Mouse (Mus musculus) hindbrain, embryonic 10.5 days (tissue): Measurements from ENCODE around the gene Dnaaf1. TPM values are rescaled to one million over a fixed set of nuclear protein-coding genes. Genes with fewer than 3 reads are reported as not detected.

Source experiments
- DNase-seq: peaks from one replicate; pipeline ENCODE4 v3.0.0-alpha.2; 2017; ENCODE audit warnings: low spot score
- H3K27ac ChIP-seq: fragments of 300-500 bp; sonication (generic); 2 replicates; pipeline ENCODE4 v1.5.1; 2016; ENCODE audit warnings: mild to moderate bottlenecking, moderate library complexity
- H3K27me3 ChIP-seq: fragments of 300-500 bp; sonication (generic); 2 replicates; pipeline ENCODE4 v1.6.1; 2016; ENCODE audit warnings: mild to moderate bottlenecking; ENCODE audit not compliant: poor library complexity, insufficient read depth, severe bottlenecking
- H3K36me3 ChIP-seq: fragments of 300-500 bp; sonication (generic); 2 replicates; pipeline ENCODE4 v1.6.1; 2016; ENCODE audit warnings: mild to moderate bottlenecking, moderate library complexity
- H3K4me1 ChIP-seq: fragments of 300-500 bp; sonication (generic); replicated peaks from 2 replicates; pipeline ENCODE4 v1.6.1; 2016; ENCODE audit warnings: mild to moderate bottlenecking
- H3K4me3 ChIP-seq: fragments of 300-500 bp; sonication (generic); 2 replicates; pipeline ENCODE4 v1.5.1; 2016; ENCODE audit warnings: mild to moderate bottlenecking, moderate library complexity
- H3K9me3 ChIP-seq: fragments of 300-500 bp; sonication (generic); 2 replicates; pipeline ENCODE4 v1.6.1; 2016; ENCODE audit warnings: mild to moderate bottlenecking, moderate library complexity
- WGBS: fragments of 180-500 bp; shearing (Covaris S2); methylation state at CpG from one replicate; pipeline ENCODE4 v1.1.7; 2016; 5-methylcytosine and 5-hydroxymethylcytosine counted together
- polyA plus RNA-seq: library from polyadenylated mRNA; unstranded; fragments of >200 nt; fragmentation: Nextera tagmentation; extraction: Ambion mirVana; gene quantifications from 2 replicates; pipeline ENCODE4 v1.2.1, GENCODE M21; 2016

Gene Dnaaf1
- polyA plus RNA-seq, 1 experiment from 2014 or later: 1.3 TPM

DNA sequence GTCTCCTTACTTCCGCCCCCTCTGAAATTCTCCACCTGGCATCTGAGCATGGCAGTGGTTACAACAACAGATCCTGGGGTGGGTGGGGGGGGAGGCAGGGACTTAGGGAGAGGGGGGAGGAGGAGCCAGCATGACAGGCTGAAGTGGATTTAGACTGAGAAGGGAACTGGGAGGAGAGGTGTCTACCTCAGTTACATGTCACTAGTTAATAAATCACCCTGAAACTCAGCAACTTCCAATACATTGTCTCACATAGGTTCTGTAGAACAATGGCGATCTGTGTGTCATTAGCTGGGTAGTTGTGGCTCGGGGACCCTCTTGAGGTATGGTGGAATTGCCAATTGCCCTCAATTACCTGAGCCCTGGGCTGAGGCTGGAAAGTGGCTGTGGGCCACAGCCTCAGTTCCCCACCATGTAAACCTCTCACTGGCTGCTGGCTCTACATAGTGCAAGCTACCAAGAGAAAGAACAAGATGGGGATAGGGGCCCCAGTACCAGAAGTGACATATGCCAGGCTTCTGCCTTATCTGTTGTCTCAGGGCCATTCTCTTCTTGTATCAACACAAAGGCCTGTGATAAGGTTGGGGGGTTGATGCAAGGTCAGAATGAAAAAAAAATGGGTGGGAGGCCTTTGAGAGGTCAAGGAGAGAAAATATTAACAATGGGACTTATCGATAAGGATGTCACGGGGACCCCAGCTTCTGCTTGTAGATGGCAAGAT lies 5.6 kb downstream of the Dnaaf1 start:
- no peak for DNase-seq
- Histone ChIP-seq H3K27me3 (peaks cover 51% of the 10 kb centered on the region), H3K4me1 (peaks cover 1% of the 10 kb centered on the region; the same call in 1 of the 2 replicates), H3K9me3 (no peaks in the 10 kb centered on the region), H3K4me3 (no peak overlapping the region), H3K36me3 (no peaks in the 10 kb centered on the region), H3K27ac (no peak overlapping the region)
- 89% methylated on average over 5 of the region's 5 CpGs for WGBS

DNA sequence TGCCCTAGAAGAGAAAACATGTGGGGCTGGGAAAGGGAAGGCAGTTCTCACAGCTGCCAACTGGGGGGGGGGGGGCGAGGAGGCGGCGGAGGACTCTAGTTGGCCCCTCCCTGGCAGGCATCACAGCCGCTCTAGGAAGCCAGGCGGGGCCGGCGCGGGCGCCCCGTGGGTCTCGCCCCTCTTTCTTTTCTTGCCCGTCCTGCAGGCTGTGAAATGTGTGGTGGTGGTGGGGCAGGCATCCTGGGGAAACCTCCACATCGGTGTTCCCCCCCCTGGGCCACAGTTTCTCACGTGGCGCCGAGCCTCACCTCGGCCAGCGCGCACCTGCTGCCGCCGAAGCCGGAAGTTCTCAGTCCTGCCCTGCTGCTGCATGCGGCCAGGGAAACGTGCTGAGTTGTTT lies 10.9 kb downstream of the Dnaaf1 start:
- H3K4me1 ChIP-seq: peaks cover 16% of the 10 kb centered on the region
- no peaks in the 10 kb centered on the region for H3K9me3 ChIP-seq
- no peaks in the 10 kb centered on the region for H3K36me3 ChIP-seq
- 22% methylated on average over 24 of the region's 24 CpGs for WGBS
- no peak for DNase-seq
- peaks cover 11% of the 10 kb centered on the region; the same call in 1 of the 2 replicates for H3K27me3 ChIP-seq
- peak overlapping the region; percentile 48 for H3K4me3 ChIP-seq
- H3K27ac ChIP-seq: peak overlapping the region; percentile 64

- Histone ChIP-seq H3K36me3 (no peaks in the 10 kb centered on the region), H3K4me3 (no peak overlapping the region), H3K9me3 (no peaks in the 10 kb centered on the region), H3K4me1 (peaks cover 23% of the 10 kb centered on the region), H3K27ac (no peak overlapping the region), H3K27me3 (peaks cover 7% of the 10 kb centered on the region; the same call in 1 of the 2 replicates)
- WGBS: 63% methylated on average over 4 of the region's 4 CpGs
- no peak for DNase-seq
Observed at GRCm38 (mm10) chr8:119588321-119588720, 13.3 kb downstream of the Dnaaf1 start.

- H3K27ac ChIP-seq: no peak overlapping the region
- WGBS: 20% methylated on average over 10 of the region's 10 CpGs
- H3K9me3 ChIP-seq: no peaks in the 10 kb centered on the region
- DNase-seq: peak; percentile 29
- no peak overlapping the region for H3K4me3 ChIP-seq
- H3K4me1 ChIP-seq: peaks cover 23% of the 10 kb centered on the region
- no peaks in the 10 kb centered on the region for H3K36me3 ChIP-seq
- peaks cover 7% of the 10 kb centered on the region; the same call in 1 of the 2 replicates for H3K27me3 ChIP-seq
Observed at GRCm38 (mm10) chr8:119588844-119589243, 13.8 kb downstream of the Dnaaf1 start.

GRCm38 (mm10) chr8:119590348-119590747 lies 15.3 kb downstream of the Dnaaf1 start:
- H3K27ac ChIP-seq: no peak overlapping the region
- no peak overlapping the region for H3K4me3 ChIP-seq
- no peaks in the 10 kb centered on the region for H3K36me3 ChIP-seq
- peaks cover 7% of the 10 kb centered on the region; the same call in 1 of the 2 replicates for H3K27me3 ChIP-seq
- DNase-seq: no peak
- WGBS: 85% methylated on average over 14 of the region's 14 CpGs
- no peaks in the 10 kb centered on the region for H3K9me3 ChIP-seq
- H3K4me1 ChIP-seq: peaks cover 35% of the 10 kb centered on the region

DNA sequence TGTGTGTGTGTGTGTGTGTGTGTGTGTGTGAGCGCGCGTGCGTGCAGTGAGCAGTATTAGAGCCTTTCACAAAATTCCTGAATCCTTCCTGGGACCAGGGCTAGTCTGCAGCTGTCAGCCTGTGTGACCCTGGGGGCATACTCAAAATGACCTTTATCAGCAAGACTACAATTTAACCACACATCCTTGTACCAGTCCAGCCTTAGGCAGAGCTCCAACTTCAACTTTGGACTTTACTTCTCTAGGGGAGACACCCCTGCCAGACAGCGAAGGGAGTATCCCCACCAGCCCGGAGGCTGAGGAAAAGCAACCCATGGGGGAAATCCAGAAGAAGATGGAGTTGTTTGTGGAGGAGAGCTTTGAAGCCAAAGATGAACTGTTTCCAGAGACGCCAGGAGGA lies 16.4 kb downstream of the Dnaaf1 start:
- Histone ChIP-seq H3K4me3 (no peak overlapping the region), H3K27me3 (no peaks in the 10 kb centered on the region), H3K4me1 (peaks cover 29% of the 10 kb centered on the region), H3K36me3 (peaks cover 5% of the 10 kb centered on the region), H3K9me3 (no peaks in the 10 kb centered on the region), H3K27ac (no peak overlapping the region)
- WGBS: 89% methylated on average over 7 of the region's 7 CpGs
- no peak for DNase-seq

GRCm38 (mm10) chr8:119603771-119604170 lies 28.7 kb downstream of the Dnaaf1 start:
- Histone ChIP-seq H3K4me1 (peaks cover 17% of the 10 kb centered on the region), H3K4me3 (peak overlapping the region; percentile 82), H3K27me3 (no peaks in the 10 kb centered on the region), H3K36me3 (peaks cover 45% of the 10 kb centered on the region), H3K9me3 (no peaks in the 10 kb centered on the region), H3K27ac (no peak overlapping the region)
- no peak for DNase-seq
- 91% methylated on average over 4 of the region's 4 CpGs for WGBS

DNA sequence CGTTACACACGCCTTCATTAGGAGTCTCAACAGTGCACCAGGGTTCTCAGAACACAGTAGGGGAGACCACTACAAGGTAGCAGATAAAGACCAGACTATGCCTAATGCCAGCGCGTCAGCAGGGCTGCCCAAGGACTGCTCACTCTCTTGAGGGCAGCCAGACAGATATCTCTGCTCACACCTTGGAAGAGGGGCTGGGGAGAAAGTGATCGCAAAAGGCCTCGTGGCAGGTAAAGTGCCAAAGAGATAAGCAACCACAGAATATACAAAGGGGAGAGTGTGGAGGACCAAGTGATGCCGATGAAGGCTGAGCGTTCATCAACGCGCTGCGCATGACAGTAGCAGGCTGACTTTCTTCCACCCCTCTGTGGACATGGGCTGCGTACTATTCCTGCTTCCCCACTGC lies 29.4 kb downstream of the Dnaaf1 start:
- Histone ChIP-seq H3K4me3 (peak overlapping the region; percentile 82), H3K27me3 (no peaks in the 10 kb centered on the region), H3K36me3 (peaks cover 39% of the 10 kb centered on the region), H3K4me1 (peaks cover 17% of the 10 kb centered on the region), H3K9me3 (peaks cover 5% of the 10 kb centered on the region; the same call in 1 of the 2 replicates), H3K27ac (peak overlapping the region; percentile 86)
- 43% methylated on average over 12 of the region's 12 CpGs for WGBS
- DNase-seq: no peak

- WGBS: under 1% methylated on average over 23 of the region's 23 CpGs
- H3K27ac ChIP-seq: peak within 1 kb of the TSS; percentile 86
- peak; percentile 93 for DNase-seq
Observed at GRCm38 (mm10) chr8:119604996-119605395, 30.0 kb downstream of the Dnaaf1 start, which contains the start of gene Taf1c. Gene Taf1c (minus strand): TSS chr8:119605222.

DNA sequence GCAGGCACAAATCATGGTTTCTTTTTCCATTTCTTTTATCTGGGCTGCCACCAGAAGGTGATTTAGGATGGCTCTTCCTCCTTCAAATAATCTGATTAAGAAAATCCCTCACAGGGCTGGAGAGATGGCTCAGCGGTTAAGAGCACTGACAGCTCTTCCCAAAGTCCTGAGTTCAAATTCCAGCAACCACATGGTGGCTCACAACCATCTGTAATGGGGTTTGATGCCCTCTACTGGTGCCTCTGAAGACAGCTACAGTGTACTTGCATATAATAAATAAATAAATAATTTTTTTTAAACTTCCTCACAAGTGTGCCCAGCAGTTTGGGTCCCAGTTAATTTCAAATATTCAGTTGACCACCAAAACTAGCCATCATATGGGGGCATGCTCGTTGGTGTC lies 31.2 kb downstream of the Dnaaf1 start:
- 94% methylated on average over 2 of the region's 2 CpGs for WGBS
- Histone ChIP-seq H3K36me3 (peaks cover 21% of the 10 kb centered on the region), H3K27me3 (no peaks in the 10 kb centered on the region), H3K9me3 (peaks cover 8% of the 10 kb centered on the region; the same call in 1 of the 2 replicates), H3K4me3 (no peak overlapping the region), H3K4me1 (peaks cover 17% of the 10 kb centered on the region), H3K27ac (no peak overlapping the region)
- DNase-seq: no peak

More at GRCm38 (mm10) chr8:119604996-119605395, 30.0 kb downstream of the Dnaaf1 start, which contains the start of gene Taf1c:
- peaks cover 17% of the 10 kb centered on the region for H3K4me1 ChIP-seq
- peak within 1 kb of the TSS; percentile 82 for H3K4me3 ChIP-seq
- H3K9me3 ChIP-seq: peaks cover 8% of the 10 kb centered on the region; the same call in 1 of the 2 replicates
- H3K27me3 ChIP-seq: no peaks in the 10 kb centered on the region
- peaks cover 33% of the 10 kb centered on the region for H3K36me3 ChIP-seq

GRCm38 (mm10) chr8:119612471-119612870 lies 37.4 kb downstream of the Dnaaf1 start, which contains the start of gene Adad2:
Gene Adad2 (plus strand): TSS chr8:119612747.
- H3K4me3 ChIP-seq: no peak within 1 kb of the TSS
- no peak for DNase-seq
- WGBS: 82% methylated on average over 26 of the region's 26 CpGs
- H3K36me3 ChIP-seq: no peaks in the 10 kb centered on the region
- peaks cover 12% of the 10 kb centered on the region; the same call in 1 of the 2 replicates for H3K4me1 ChIP-seq
- no peak within 1 kb of the TSS for H3K27ac ChIP-seq
- peaks cover 21% of the 10 kb centered on the region for H3K27me3 ChIP-seq
- peaks cover 8% of the 10 kb centered on the region; the same call in 1 of the 2 replicates for H3K9me3 ChIP-seq

DNA sequence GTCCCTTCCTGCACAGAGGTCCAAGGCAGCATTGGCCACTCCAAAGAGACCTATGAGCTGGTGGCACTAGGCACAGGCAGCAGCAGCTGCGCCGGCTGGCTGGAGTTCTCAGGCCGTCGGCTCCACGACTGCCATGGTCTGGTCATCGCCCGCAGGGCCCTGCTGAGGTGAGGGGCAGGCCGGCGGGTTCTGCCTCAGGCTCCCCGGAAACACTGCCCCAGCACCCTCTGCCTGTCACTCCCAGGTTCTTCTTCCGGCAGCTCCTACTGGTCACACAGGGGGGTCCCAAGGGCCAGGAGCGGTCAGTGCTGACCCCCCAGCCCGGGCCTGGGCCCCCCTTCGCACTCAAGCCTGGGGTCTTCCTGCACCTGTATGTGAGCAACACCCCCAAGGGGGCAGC lies 40.1 kb downstream of the Dnaaf1 start:
- peak overlapping the region; percentile 53; the same call in 1 of the 2 replicates for H3K27ac ChIP-seq
- no peaks in the 10 kb centered on the region for H3K36me3 ChIP-seq
- no peak overlapping the region for H3K4me3 ChIP-seq
- H3K4me1 ChIP-seq: peaks cover 22% of the 10 kb centered on the region
- WGBS: 71% methylated on average over 14 of the region's 14 CpGs
- H3K9me3 ChIP-seq: no peaks in the 10 kb centered on the region
- peaks cover 21% of the 10 kb centered on the region for H3K27me3 ChIP-seq
- DNase-seq: no peak

GRCm38 (mm10) chr8:119616358-119616757 lies 41.3 kb downstream of the Dnaaf1 start:
- 73% methylated on average over 7 of the region's 7 CpGs for WGBS
- H3K27ac ChIP-seq: peak overlapping the region; percentile 29; the same call in 1 of the 2 replicates
- H3K27me3 ChIP-seq: peaks cover 21% of the 10 kb centered on the region

More at GRCm38 (mm10) chr8:119616358-119616757, 41.3 kb downstream of the Dnaaf1 start:
- DNase-seq: no peak
- no peaks in the 10 kb centered on the region for H3K36me3 ChIP-seq
- H3K4me3 ChIP-seq: no peak overlapping the region
- H3K4me1 ChIP-seq: peaks cover 25% of the 10 kb centered on the region
- H3K9me3 ChIP-seq: no peaks in the 10 kb centered on the region
